Mouse (Mus musculus) hindbrain, embryonic 11.5 days (tissue): ENCODE measurements around the gene Usp37. TPM values are rescaled to one million over a fixed set of nuclear protein-coding genes. Genes with fewer than 3 reads are reported as not detected.

Experiments
- ATAC-seq: fragments of 200-750 bp; cut with Nextera tagmentation; 2 replicates; pipeline ENCODE4 v1.8.0; 2017; ENCODE audit warnings: mild to moderate bottlenecking, moderate TSS enrichment, moderate library complexity; ENCODE audit not compliant: low FRiP score
- DNase-seq: peaks from one replicate; pipeline ENCODE4 v3.0.0-alpha.2; 2015; ENCODE audit warnings: low spot score
- H3K27ac ChIP-seq: fragments of 300-500 bp; sonication (generic); 2 replicates; pipeline ENCODE4 v1.5.1; 2014; ENCODE audit warnings: mild to moderate bottlenecking, low read depth, low read length
- H3K27me3 ChIP-seq: fragments of 300-500 bp; sonication (generic); 2 replicates; pipeline ENCODE4 v1.6.1; 2014; ENCODE audit warnings: mild to moderate bottlenecking, low read length, moderate library complexity, mixed read lengths; ENCODE audit not compliant: control insufficient read depth, insufficient read depth
- H3K36me3 ChIP-seq: fragments of 300-500 bp; sonication (generic); 2 replicates; pipeline ENCODE4 v1.6.1; 2014; ENCODE audit warnings: mild to moderate bottlenecking, low read length, moderate library complexity, mixed read lengths; ENCODE audit not compliant: control insufficient read depth, insufficient read depth
- H3K4me1 ChIP-seq: fragments of 300-500 bp; sonication (generic); replicated peaks from 2 replicates; pipeline ENCODE4 v1.6.1; 2014; ENCODE audit warnings: low read length, mixed read lengths; ENCODE audit not compliant: control insufficient read depth, insufficient read depth
- H3K4me2 ChIP-seq: fragments of 300-500 bp; sonication (generic); replicated peaks from 2 replicates; pipeline ENCODE4 v1.6.1; 2014; ENCODE audit warnings: mild to moderate bottlenecking, low read depth, low read length
- H3K4me3 ChIP-seq: fragments of 300-500 bp; sonication (generic); 2 replicates; pipeline ENCODE4 v1.5.1; 2014; ENCODE audit warnings: low read depth, low read length
- H3K9ac ChIP-seq: fragments of 300-500 bp; sonication (generic); 2 replicates; pipeline ENCODE4 v1.6.1; 2014; ENCODE audit warnings: low read depth, low read length
- H3K9me3 ChIP-seq: fragments of 300-500 bp; sonication (generic); 2 replicates; pipeline ENCODE4 v1.6.1; 2016; ENCODE audit warnings: low read length; ENCODE audit not compliant: control insufficient read depth
- WGBS: fragments of 180-500 bp; shearing (Covaris S2); extraction: QIAGEN DNeasy Blood & Tissue Kit; methylation state at CpG from one replicate; pipeline ENCODE4 v1.1.7; 2014; 5-methylcytosine and 5-hydroxymethylcytosine counted together
- polyA plus RNA-seq: library from polyadenylated mRNA; unstranded; fragments of >200 nt; fragmentation: Nextera tagmentation; extraction: Ambion mirVana; gene quantifications from 2 replicates; pipeline ENCODE4 v1.2.1, GENCODE M21; 2014

Gene Usp37
- polyA plus RNA-seq, 1 experiment from 2014 or later = 45.8 TPM

DNA sequence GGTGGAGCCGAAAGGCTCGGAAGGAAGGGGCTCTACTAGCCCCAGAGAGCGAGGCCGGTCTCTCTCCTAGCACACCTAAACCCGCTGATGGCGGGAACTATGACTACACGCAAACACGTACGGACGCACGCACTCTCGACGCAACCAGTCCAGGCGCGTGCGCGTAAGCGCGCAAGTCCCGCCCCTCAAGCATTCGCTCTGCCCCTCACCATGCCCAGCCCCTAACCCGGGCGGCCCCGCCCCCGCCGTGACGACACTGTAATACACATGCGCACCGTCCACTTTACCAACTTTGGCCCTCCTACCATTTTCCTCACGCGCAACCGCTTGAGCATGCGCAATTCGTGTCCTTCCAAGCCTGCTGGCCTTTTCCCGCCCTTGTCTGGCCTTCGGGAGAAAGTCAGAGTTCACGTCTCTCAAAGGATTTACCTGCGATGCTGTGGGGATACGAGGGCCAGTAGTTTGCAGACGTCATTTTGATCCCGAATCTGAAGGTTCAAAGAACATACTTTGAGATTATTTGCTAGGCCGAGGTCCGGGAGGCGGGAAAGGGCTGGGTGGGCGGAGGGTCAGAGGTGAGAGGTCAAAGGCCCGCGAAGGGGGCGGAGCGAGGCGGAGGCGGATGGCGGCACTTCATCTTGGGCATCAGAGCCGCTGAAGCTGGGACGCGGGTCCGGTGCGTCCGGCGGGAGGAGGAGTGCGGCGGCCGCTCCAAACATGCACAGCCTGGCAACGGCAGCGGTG is 38.2 kb downstream of the Usp37 start, which contains the start of gene Cnot9:
Gene Cnot9, plus strand, starts transcription at position 338 of the 744 bp plus-strand sequence.
- peak; percentile 98 for ATAC-seq
- Histone ChIP-seq H3K9ac (peak within 1 kb of the TSS; percentile 89), H3K27me3 (no peaks in the 10 kb centered on the region), H3K4me3 (peak within 1 kb of the TSS; percentile 93), H3K4me1 (0 out of 2 replicates have a peak, but pooled peaks cover 3% of the 10 kb centered on the region), H3K36me3 (no peaks in the 10 kb centered on the region), H3K9me3 (no peaks in the 10 kb centered on the region), H3K4me2 (peak within 1 kb of the TSS; percentile 52), H3K27ac (peak within 1 kb of the TSS; percentile 94)
- DNase-seq = peak; percentile 100
- under 1% methylated on average over 62 of the region's 64 CpGs for WGBS

DNA sequence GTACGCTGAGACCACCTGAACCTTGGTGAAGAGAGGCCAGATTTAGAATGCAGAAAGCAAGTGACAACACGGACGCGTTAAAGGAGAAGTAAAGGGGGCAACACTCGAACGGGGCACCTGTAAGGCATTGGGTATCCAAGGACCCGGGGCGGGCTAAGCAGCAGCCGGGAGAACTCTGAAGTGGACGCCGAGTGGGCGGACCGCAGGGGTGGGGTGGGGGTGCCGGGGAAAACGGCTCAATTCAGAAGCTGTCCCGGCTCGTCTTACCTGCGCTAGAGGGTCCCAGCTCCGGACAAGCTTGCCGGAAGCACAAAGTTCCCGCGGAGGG is 38.7 kb downstream of the Usp37 start:
- Histone ChIP-seq H3K27me3 (no peaks in the 10 kb centered on the region), H3K27ac (no peak overlapping the region), H3K4me2 (peak overlapping the region; percentile 52), H3K9ac (peak overlapping the region; percentile 52), H3K36me3 (no peaks in the 10 kb centered on the region), H3K4me3 (peak overlapping the region; percentile 93), H3K9me3 (no peaks in the 10 kb centered on the region), H3K4me1 (0 out of 2 replicates have a peak, but pooled peaks cover 3% of the 10 kb centered on the region)
- 1% methylated on average over 21 of the region's 22 CpGs for WGBS
- ATAC-seq = no peak
- DNase-seq = no peak

DNA sequence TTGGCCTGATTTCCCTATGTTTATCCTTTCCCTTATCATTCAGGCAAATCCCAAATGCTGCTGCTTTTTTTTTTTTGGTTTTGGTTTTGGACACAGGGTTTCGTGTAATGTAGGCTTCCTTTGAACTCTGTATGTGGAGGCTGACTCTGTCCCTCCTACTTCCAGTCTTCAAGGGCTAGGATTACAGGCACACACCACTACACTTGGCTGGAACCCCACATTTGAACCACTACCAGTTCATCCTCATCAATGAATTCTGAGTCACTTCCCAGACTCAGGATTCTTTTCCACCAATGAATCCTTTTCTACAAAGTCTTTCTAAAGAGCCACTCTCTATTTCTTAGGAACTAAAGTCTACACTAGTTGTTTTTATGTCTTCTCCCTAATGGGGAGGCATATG is 43.0 kb downstream of the Usp37 start:
- Histone ChIP-seq H3K9ac (no peak overlapping the region), H3K4me1 (no peaks in the 10 kb centered on the region), H3K4me2 (no peak overlapping the region), H3K36me3 (no peaks in the 10 kb centered on the region), H3K27ac (no peak overlapping the region), H3K4me3 (no peak overlapping the region), H3K9me3 (no peaks in the 10 kb centered on the region), H3K27me3 (no peaks in the 10 kb centered on the region)
- ATAC-seq = no peak
- WGBS = 90% methylated on average over 1 of the region's 1 CpGs
- no peak for DNase-seq

DNA sequence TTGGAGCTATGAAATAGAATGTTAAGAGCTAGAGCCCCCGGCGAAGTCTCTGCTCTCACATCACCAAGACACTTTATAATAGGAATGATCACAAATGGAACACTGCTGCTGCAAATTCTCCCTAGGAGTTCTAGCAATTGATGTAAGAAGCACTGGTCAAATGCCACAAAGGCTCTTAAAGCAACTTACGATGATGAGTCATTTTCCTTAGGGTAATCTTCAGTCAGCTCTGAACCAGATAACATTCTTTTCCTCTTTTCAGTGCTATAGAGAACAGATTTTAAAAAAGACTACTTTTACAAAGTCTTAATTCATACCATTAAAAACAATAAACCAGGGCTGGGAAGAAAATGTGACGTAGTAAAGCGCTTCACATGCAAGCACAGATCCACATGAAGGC is 58.3 kb downstream of the Usp37 start:
- Histone ChIP-seq H3K9me3 (no peaks in the 10 kb centered on the region), H3K4me1 (no peaks in the 10 kb centered on the region), H3K4me2 (no peak overlapping the region), H3K36me3 (peaks cover 4% of the 10 kb centered on the region; the same call in 1 of the 2 replicates), H3K9ac (no peak overlapping the region), H3K27me3 (no peaks in the 10 kb centered on the region), H3K27ac (no peak overlapping the region), H3K4me3 (no peak overlapping the region)
- 94% methylated on average over 5 of the region's 5 CpGs for WGBS
- no peak for DNase-seq
- ATAC-seq = no peak

DNA sequence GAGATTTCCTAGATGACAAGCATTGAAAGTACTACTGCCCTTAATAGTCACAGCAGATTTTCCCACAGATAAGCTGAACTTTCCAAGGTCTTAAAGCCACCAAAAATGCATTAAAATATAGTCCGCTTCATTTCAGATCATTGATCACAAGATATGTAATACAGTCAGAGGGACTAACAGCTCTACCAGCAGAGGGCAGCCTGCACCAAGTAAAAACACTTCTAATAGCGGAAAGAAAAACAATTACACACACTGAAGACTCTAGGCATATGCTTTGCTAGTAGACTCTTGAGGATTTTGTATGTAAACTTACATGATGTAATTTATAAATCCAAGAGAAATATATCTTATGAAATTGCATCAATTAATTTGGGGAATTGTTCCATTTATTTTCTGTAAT is 83.8 kb downstream of the Usp37 start:
- H3K36me3 ChIP-seq = peaks cover 8% of the 10 kb centered on the region; the same call in 1 of the 2 replicates
- DNase-seq = peak; percentile 51
- H3K9me3 ChIP-seq = no peaks in the 10 kb centered on the region
- H3K4me2 ChIP-seq = no peak overlapping the region
- H3K9ac ChIP-seq = no peak overlapping the region
- ATAC-seq = no peak
- H3K27me3 ChIP-seq = no peaks in the 10 kb centered on the region
- H3K27ac ChIP-seq = no peak overlapping the region
- H3K4me3 ChIP-seq = no peak overlapping the region
- 77% methylated on average over 2 of the region's 2 CpGs for WGBS
- no peaks in the 10 kb centered on the region for H3K4me1 ChIP-seq

DNA sequence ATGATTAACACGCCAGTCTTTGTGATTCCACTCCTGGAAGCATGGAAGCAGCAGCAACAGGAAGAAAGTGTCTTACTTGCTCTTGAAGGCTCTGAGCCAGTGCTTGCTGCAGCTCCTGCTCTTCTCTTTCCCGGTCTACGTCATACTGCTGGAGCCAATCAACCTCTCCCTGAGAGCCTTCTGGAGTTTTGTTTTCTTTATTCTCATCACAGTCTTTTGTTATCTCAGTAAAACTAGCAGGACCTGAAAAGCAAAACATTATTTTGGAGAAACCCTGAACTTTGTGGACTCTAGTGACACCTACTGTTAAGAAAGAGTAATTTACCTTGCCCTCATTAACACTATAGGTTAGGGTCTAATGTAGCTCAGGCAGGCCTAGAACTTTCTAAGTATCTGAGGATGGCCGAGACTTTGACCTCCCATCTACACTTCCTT is 91.5 kb downstream of the Usp37 start:
- DNase-seq (peak; percentile 25), ATAC-seq (no peak)
- WGBS = 73% methylated on average over 4 of the region's 4 CpGs
- no peak overlapping the region for H3K27ac ChIP-seq
- 0 out of 2 replicates have a peak, but pooled peaks cover 2% of the 10 kb centered on the region for H3K36me3 ChIP-seq
- H3K4me1 ChIP-seq = no peaks in the 10 kb centered on the region
- H3K9me3 ChIP-seq = no peaks in the 10 kb centered on the region
- H3K27me3 ChIP-seq = no peaks in the 10 kb centered on the region
- no peak overlapping the region for H3K4me2 ChIP-seq
- no peak overlapping the region for H3K9ac ChIP-seq
- no peak overlapping the region for H3K4me3 ChIP-seq

DNA sequence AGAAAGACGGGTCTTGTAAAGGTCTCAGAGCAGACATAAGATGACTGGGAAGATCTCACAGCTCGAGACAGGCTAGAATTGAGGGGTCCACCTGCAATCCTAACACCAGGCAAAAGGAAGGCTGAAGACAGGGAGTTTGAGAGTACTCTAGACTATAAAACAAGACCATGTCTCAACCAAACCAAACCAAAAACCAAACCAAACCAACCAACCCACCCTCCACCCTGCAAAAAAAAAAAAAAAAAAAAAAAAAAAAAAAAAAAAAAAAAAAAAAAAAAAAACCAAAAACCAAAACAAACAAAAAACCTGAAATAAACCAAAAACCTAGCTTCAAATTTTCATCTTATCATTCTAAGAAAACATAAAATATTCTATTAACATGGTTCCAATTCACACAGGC is 99.5 kb downstream of the Usp37 start:
- 85% methylated on average over 2 of the region's 2 CpGs for WGBS
- Histone ChIP-seq H3K27me3 (no peaks in the 10 kb centered on the region), H3K9ac (no peak overlapping the region), H3K27ac (no peak overlapping the region), H3K4me3 (no peak overlapping the region), H3K36me3 (0 out of 2 replicates have a peak, but pooled peaks cover 3% of the 10 kb centered on the region), H3K4me2 (no peak overlapping the region), H3K4me1 (no peaks in the 10 kb centered on the region), H3K9me3 (no peaks in the 10 kb centered on the region)
- DNase-seq (no peak), ATAC-seq (no peak)

DNA sequence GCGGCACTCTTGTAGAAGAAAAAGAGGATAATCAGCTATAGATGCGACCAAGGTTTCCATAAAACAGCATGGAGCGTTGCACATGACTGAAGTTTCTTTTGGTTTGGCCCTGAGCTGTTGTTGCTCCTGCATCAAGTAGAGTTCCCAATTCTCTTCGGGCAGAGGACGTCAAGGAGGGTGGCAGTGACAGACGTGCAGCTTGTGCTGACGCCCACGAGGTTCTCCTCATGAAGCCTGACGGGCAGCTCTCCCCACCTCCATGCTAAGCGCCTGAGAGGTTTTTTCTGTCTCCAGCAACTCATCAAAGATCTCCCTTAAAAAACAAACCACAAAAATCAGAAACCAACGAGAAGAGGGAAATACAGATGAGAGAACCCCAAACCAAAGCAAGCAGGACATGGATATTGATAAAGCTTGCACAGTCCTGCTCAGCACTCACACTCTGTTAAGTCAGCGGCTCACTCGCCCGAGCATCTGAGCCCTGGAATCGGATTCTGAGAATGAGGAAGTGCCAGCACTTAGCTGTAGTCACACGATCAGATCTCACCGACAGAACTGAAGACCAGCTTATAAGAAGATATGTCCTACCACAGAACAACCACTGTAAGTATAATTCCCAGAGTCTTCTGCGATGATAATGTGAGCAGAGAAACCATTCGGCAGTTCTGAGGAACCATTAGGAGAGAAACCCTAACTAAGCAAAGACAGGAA is 104.8 kb downstream of the Usp37 start:
- Histone ChIP-seq H3K36me3 (peaks cover 5% of the 10 kb centered on the region; the same call in 1 of the 2 replicates), H3K9ac (no peak overlapping the region)
- 89% methylated on average over 19 of the region's 19 CpGs for WGBS

More for the DNA sequence above, 104.8 kb downstream of the Usp37 start:
- ATAC-seq (no peak), DNase-seq (no peak)
- H3K9me3 ChIP-seq = no peaks in the 10 kb centered on the region
- H3K4me1 ChIP-seq = no peaks in the 10 kb centered on the region
- no peak overlapping the region for H3K27ac ChIP-seq
- no peak overlapping the region for H3K4me2 ChIP-seq
- H3K4me3 ChIP-seq = no peak overlapping the region
- no peaks in the 10 kb centered on the region for H3K27me3 ChIP-seq
